Mouse (Mus musculus) adrenal gland, postnatal 14 days (tissue): ENCODE measurements around the gene Nt5dc3. TPM values are rescaled to one million over a fixed set of nuclear protein-coding genes. Genes with fewer than 3 reads are reported as not detected.
A peak's percentile ranks its signal among the peaks of the same experiment; 100 is the strongest.

Experiments used
- DNase-seq: peaks from one replicate; pipeline ENCODE4 v3.0.0; 2021; ENCODE audit warnings: mixed read lengths
- total RNA-seq: library from RNA; stranded (reverse); gene quantifications from 2 replicates; pipeline ENCODE4 v1.2.3, GENCODE M21; 2021

Nt5dc3 gene
- total RNA-seq, 1 experiment from 2014 or later: 25.1 TPM

DNA sequence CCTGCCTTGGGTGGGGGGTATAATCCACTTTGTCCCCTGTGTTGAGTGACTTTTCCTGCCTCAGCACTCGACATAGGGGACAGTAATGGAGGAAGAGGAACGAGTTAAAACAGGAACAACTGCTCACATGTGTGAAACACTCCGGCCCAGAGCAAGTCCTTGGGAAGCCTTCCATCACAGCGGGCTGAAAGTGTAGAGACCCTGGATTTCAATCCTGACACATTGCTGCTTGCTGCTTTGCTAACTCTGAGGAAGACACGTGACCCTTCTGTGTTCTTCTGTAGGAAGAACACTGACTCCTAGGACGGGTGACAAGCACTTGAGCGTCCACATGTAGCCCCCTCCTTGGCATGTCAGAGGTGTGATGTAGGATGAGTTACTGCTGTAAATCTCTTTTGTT lies 36.3 kb downstream of the Nt5dc3 start:
- DNase-seq: peak; percentile 53

- no peak for DNase-seq
Observed at GRCm38 (mm10) chr10:86819649-86820165, 40.9 kb downstream of the Nt5dc3 start.

- no peak for DNase-seq
Observed at GRCm38 (mm10) chr10:86821014-86821413, 42.2 kb downstream of the Nt5dc3 start.

DNA sequence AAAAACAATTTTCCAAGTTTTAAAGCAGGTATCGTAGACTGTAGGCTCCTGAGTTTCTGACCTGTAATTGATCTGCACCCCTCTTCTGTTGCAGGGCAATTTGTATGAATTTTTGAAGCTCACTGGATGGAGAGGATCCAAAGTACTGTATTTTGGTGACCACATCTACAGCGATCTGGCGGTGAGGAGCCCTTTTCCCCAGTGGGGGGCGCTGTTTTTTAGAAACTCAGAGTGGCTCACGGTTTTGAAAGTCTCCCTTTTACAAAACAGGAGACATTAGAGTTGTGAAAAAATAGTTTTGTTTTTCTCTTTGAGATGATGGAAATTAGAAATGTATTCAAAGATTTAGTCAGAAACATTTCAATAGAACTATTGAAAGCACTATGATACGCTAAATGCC lies 45.3 kb downstream of the Nt5dc3 start:
- DNase-seq: peak; percentile 37

- DNase-seq: no peak
Observed at GRCm38 (mm10) chr10:86824871-86825270, 46.1 kb downstream of the Nt5dc3 start.

DNA sequence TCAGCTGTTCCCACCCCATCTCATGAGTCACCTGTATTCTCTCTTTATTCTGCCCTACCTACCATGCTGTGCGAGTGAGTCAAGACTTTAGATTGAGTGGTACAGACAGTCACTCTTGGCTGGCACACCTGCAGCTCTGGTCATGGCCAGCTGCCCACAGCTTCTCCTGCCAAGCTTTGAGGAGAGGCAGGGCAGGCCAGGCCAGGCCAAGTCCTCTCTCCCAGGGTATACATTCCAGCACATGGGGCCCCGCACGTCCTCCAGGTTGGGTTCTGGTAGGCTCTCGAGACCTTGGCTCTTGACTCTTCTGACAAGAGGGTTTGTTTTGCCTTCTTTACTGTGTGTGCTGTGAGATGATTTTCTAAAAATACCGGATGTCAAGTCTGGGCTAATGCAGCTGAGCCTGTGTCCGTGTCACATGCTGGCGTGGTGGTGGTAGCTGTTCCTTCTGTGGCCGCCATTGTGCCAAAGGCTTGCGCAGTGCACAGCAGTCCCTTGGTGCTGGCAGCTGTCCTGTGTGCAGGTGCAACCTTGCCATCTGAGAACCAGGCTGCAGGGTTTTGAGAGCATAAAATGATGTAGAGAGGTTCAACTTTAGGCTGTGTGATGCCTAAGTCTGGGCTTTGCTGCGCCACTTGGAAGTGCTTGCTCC lies 47.2 kb downstream of the Nt5dc3 start:
- DNase-seq: peak; percentile 70

DNA sequence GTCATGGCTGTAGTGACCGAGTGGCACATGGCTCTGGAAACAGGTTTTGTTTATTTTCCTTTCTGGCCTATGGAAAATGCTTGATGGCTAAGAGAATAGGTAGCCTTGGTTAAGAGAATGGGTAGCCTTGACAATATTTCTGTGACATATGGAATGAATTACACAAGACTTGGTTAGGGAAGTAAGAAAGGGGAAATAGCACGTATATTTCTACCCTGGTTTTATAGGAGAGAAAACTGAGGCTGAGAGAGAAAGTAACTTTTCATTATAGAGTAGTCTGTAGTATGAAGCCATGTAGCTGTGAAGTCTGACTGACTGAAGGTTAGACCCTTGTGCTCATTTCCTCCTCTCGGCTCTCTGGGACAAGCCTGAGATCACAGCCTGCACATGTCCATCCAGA lies 48.1 kb downstream of the Nt5dc3 start:
- DNase-seq: no peak

DNA sequence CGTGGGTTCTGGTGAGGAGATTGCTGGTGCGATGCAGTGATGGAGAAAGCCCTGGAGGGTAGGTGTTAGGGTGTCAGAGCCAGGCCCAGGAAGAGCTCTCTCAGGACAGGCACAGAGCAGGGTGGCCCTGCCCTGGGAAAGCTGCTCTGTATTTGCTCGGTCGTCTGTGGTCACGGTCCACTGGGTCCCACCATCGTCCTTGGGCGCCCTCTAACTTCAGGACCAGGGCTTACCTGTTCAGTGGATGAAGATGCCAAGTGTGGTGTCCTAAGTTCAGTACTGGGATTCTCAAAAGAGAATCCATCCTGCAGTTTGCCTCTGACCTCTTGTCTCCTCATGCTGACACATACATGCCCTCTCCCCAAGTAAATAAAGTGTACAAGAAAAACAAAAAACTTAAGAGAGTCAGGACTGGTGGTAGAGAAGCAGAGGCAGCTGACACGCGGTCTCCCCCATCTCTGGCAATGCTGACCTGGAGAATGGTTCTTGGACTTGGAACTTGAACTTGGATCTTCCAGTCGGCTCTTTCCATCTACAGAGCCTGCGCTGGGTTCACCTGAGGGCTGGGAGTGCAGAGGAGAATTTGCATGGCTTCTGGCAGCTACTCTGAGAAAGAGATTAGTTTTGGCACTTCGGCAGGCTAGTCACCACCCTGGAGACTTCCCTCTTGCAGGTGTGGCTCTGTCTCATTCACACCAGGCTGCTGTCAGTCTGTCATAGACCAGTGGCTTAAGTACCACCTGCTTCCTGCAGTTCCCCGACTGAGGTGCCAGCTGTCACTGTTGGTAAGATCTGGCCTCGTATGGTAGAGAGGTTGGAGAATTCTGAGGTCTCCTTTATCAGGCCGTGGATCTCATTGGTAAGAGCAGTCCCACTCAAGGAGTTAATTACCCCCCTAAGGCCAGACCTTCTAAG lies 49.7 kb downstream of the Nt5dc3 start:
- DNase-seq: no peak

DNA sequence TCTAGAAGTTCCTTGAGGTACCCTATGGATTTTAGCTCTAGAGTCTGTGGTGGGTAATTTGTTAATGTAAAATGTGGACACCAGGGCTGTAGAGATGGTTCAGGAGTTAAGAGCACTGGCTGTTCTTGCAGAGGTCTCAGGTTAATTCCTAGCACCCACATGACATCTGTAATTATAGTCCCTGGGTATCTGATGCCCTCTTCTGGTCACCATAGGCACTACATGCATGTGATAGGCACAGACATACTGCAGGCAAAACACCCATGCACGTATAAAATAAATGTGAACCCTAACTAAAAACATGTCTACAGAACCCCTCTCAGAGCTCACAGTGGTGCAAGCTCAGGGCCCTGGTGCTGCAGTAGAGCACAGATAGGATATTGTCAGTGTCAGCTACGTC lies 50.7 kb downstream of the Nt5dc3 start:
- no peak for DNase-seq

GRCm38 (mm10) chr10:86836784-86837183 lies 58.0 kb downstream of the Nt5dc3 start:
- DNase-seq: no peak

GRCm38 (mm10) chr10:86838827-86839226 lies 60.0 kb downstream of the Nt5dc3 start:
- no peak for DNase-seq

- DNase-seq: no peak
Observed at GRCm38 (mm10) chr10:86842659-86843058, 63.9 kb downstream of the Nt5dc3 start.

GRCm38 (mm10) chr10:86846926-86847467 lies 68.2 kb downstream of the Nt5dc3 start:
- no peak for DNase-seq

GRCm38 (mm10) chr10:86849087-86849486 lies 70.3 kb downstream of the Nt5dc3 start:
- no peak for DNase-seq

GRCm38 (mm10) chr10:86849508-86849907 lies 70.7 kb downstream of the Nt5dc3 start:
- no peak for DNase-seq

DNA sequence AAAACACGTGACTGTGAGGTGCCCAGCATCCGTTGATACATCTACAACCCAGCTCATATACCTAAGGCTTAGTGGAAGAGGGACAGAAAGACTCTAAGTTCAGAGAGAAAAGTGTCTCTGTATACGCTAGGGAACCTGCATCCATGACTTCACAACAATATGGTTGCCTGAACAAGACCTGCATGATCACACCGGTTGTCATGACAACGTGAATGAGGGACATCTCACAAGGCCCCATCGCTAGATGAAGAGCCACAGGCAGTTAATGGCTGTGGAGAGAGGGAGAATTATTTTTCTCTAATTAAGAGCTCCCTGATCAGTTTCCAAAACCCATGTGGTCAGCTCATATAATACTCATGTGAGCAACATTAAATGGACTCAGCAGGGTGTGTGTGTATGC lies 73.4 kb downstream of the Nt5dc3 start:
- no peak for DNase-seq

GRCm38 (mm10) chr10:86853433-86853832 lies 74.6 kb downstream of the Nt5dc3 start:
- no peak for DNase-seq

DNA sequence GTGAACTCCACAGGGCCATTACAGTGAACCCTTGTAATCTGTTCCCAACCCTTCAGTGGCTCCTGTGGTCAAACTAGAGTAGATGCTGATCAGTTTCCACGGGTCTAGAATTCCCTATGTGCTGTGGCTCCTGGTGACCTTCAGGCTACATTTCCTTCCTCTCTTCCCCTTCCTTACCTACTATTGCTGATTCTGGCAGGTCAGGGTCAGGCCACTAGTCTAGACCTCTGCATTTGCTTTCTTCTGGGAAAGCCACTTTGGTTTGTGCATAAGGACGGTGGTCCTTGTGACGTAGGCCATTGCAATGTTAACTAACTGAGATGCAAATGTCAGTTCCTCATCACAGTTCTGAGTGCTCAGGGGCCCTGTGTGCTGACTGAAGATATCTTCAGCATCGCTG lies 81.6 kb downstream of the Nt5dc3 start:
- no peak for DNase-seq

DNA sequence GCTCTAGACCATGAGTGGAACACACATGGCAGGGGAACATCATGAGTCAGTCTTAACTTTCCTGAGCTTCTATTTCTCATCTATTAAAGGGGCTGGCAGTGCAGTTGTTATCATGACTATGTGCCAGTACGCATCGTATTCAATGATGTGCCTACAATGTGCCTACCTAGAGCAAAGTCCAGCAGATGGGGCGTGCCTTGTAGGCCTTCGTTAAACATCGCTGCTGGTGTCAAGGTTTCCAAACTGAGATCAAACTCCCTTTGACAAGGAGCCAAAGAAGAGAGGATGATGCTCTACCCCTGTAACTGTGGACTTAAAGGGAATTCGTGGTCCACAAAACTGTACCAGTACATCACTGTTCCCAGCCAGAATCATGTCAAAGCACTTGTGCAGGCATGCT lies 83.7 kb downstream of the Nt5dc3 start:
- DNase-seq: no peak

GRCm38 (mm10) chr10:86863429-86863828 lies 84.6 kb downstream of the Nt5dc3 start:
- no peak for DNase-seq

DNA sequence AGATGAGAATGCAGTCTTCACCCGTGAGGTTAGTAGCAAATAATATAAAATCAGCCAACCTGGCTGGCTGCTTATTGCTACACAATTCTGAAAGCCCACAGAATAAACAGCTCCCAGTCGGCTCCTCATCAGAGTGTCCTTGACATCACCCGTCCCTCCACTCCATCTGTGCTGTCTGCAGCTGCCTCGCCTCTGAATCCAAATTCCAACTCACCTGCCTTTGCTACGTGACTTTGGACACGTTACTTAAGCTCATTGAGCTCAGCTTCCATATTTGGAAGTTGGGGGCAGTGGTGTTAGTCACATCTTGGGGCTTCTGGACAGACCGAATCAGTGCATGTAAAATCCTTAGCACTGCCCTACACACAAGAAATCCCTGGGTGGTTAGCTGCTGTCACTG lies 93.3 kb downstream of the Nt5dc3 start:
- DNase-seq: no peak

DNA sequence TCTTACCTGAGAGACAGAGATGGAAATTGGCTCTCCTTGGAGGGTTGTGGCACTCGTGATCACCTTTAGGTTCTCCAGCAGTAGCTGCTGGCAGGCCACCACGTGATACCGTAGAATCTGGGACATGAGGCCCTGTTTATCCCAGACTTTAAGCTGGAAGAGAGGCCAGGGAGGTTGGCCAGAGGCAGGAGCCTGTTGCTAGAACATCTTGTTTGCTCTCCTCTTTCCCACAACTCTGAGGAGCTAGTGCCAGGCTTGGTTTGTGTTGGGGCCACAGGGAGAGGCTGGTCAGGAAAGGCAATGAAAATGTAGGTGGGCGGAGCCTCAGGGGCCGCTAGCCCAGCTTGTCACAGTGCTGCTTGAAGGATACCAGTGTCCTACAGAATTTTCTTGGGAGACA lies 93.8 kb downstream of the Nt5dc3 start:
- no peak for DNase-seq

DNA sequence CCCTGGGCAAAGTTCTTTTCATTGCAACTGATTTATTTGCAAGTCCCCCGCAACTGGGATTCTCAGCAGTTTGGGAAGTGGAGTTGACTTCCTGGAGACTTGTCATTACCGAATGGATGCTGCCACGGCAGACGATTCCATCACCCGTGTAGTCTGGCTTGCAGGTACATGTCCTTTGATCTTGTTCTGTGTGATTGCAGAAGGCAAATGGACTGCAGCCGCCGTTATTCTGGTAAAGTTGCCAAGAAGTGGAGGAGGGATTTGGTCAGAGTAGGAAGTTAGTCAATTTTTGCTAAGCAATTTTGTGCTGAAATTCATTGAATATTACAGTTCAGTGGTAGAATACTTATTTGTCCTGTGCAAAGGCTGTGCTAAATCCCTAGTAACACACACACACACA lies 99.9 kb downstream of the Nt5dc3 start:
- no peak for DNase-seq
